Mouse (Mus musculus) cerebellum, adult 2 months (tissue): ENCODE measurements at regions not wholly inside any gene's neighbourhood (a gene's known extent, or its start where the extent isn't known, plus 50 kb on each side); places are given as distances from the start of the nearest gene placed in this dataset.

Experiments used
- CTCF ChIP-seq: fragments of 200-500 bp; IDR thresholded peaks from 2 replicates; pipeline ENCODE4 v1.5.1; 2011; ENCODE audit warnings: low read depth, mild to moderate bottlenecking, control low read depth, low read length, moderate library complexity, borderline replicate concordance; ENCODE audit not compliant: insufficient read depth
- POLR2A ChIP-seq: fragments of 200-500 bp; IDR thresholded peaks from 2 replicates; pipeline ENCODE4 v1.6.1; 2011; ENCODE audit warnings: low read length, control low read depth, borderline replicate concordance; ENCODE audit not compliant: insufficient read depth

GRCm38 (mm10) chr2:43182105-43182504, 373.0 kb upstream of the Kynu start:
- no peak for TF ChIP-seq CTCF
- TF ChIP-seq POLR2A, result no peak
